Mouse (Mus musculus) MEL (cell line): ENCODE results near the gene Insm2.

Experiments used
- CHD2 ChIP-seq: IDR thresholded peaks from 2 replicates; pipeline ENCODE4 v1.6.1; 2011; ENCODE audit warnings: low read length, improper control_type of control experiment
- POLR2A ChIP-seq, 2 experiments: IDR thresholded peaks; 2 replicates each; pipeline ENCODE4 v1.6.1; 2011 to 2012; ENCODE audit warnings: low read length in 2 of 2, mild to moderate bottlenecking in 2 of 2, control low read depth in 1 of 2, improper control_type of control experiment in 1 of 2, low read depth in 1 of 2, moderate library complexity in 1 of 2; ENCODE audit not compliant: control insufficient read depth in 1 of 2, insufficient read depth in 1 of 2, poor library complexity in 1 of 2
- ZMIZ1 ChIP-seq: IDR thresholded peaks from 2 replicates; pipeline ENCODE4 v1.6.1; 2012; ENCODE audit warnings: low read depth, mild to moderate bottlenecking, inconsistent platforms, low read length, improper control_type of control experiment, moderate library complexity

- TF ChIP-seq CHD2 (no peak), POLR2A (IDR thresholded peaks at IDR 0.05; ENCODE audit: control insufficient read depth in 1 of 2, insufficient read depth in 1 of 2, low read depth in 1 of 2, low read length in 2 of 2, poor library complexity in 1 of 2) (no peak), ZMIZ1 (no peak)
Measured at GRCm38 (mm10) chr12:55564187-55564963, 34.9 kb upstream of the Insm2 start.
